Mouse (Mus musculus) 3134 (cell line): ENCODE measurements around the gene Numb.
"Not testable (repeated sequence)": the region's sequence is repeated elsewhere in the genome, so short reads cannot be mapped to it uniquely, and the experiment has no call there.

Experiments used
- DNase-seq: peaks from one replicate; pipeline ENCODE4 v3.0.0-alpha.2; 2011; ENCODE audit warnings: low spot score; ENCODE audit not compliant: insufficient read length; ENCODE audit errors: extremely low read depth

Gene Numb

DNA sequence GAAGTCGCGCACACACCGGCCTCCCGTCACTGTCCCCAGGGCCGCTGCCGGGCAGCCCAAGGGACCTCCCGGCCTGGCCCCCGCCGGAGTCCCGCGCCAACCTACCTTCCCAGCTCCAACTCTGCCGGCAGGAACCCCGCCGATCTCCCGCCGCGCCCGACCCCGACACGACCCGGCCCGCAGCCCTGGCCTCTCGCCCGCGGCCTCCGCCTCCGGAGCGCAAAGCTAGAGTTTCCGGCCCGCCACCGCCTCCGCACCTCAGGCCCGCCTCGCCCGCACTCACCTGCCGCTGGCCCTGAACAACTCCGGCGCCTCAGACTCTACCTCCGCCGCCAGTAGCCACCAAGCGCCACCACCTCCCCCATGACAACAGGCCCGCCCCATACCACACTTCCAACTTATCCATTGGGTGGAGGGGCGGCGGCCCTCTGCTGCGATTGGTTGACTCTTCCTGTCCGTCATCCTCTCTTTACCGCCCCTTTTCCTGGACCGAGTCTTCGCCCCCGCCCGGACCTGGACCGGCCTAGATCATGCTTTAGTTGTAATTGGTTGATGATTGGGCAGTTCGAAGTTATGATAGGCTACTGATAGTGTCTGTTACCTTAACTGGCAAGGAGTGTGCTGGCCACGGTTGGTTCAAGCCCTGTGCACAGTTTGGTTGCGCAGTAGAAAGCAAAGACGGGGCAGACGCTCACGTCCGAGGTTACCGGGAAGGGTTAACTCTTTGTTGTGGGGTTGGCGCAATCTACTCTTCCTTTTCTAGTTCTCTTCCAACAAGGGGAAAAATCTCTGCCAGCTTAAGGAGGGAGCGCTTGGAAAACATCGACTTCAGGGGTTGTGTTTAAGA lies at the start of gene Numb:
TSS of gene Numb (minus strand) at position 400 of the 847 bp plus-strand sequence.
- peak; percentile 95 for DNase-seq

DNA sequence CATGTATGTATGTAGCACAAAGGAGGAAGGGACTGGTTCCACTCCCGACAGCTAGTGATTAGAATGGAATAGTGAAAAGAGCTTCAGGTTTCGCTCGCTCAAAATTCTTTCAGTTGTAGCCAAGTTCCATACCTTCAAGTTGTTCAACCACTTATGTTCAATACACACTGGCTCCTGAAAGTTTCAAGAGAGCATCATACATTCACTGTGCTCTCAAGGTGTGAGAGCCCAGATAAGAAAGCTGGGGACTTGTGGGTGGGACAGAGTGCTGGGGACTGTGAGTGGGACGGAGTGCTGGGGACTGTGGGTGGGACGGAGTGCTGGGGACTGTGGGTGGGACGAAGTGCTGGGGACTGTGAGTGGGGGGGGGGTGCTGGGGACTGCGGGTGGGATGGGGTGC lies 43.5 kb upstream of the Numb start:
- DNase-seq: no peak

DNA sequence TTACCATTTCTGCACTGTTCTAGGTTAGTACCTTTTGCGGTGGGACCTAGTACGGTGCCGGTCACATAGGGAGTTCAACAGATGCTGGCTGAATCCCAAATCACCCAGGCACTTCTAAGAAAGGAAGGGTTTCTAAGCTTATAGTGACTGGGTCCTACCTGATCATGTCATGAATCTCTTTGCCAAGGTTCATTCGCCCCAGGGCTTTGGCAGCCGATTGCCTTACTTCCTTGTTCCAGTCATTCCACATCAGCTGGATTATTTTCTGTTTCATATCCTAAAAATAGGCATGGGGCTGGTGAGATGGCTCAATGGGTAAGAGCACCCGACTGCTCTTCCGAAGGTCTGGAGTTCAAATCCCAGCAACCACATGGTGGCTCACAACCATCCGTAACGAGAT lies 36.5 kb upstream of the Numb start:
- no peak for DNase-seq

DNA sequence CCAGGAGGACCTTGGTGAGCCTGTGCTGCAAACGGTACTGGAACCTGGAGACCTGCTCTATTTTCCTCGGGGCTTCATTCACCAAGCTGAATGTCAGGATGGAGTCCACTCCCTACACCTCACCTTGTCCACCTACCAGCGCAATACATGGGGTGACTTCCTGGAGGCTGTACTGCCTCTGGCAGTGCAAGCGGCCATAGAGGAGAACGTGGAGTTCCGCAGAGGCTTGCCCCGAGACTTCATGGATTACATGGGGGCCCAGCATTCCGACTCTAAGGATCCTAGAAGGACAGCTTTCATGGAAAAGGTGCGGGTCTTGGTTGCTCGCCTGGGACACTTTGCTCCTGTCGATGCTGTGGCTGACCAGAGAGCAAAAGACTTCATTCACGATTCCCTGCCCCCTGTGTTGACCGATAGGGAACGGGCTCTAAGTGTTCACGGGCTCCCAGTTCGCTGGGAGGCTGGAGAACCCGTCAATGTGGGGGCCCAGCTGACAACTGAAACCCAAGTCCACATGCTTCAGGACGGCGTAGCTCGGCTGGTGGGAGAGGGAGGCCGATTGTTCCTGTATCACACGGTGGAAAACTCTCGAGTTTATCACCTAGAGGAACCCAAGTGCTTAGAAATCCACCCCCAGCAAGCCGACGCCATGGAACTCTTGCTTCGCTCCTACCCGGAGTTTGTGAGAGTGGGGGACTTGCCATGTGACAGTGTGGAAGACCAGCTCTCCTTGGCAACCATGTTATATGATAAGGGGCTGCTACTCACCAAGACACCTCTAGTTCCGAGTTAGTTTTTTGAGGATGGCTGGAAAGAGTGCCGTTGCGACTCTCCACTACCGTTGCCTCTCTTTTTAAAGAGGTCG lies 30.2 kb upstream of the Numb start:
- no peak for DNase-seq

DNA sequence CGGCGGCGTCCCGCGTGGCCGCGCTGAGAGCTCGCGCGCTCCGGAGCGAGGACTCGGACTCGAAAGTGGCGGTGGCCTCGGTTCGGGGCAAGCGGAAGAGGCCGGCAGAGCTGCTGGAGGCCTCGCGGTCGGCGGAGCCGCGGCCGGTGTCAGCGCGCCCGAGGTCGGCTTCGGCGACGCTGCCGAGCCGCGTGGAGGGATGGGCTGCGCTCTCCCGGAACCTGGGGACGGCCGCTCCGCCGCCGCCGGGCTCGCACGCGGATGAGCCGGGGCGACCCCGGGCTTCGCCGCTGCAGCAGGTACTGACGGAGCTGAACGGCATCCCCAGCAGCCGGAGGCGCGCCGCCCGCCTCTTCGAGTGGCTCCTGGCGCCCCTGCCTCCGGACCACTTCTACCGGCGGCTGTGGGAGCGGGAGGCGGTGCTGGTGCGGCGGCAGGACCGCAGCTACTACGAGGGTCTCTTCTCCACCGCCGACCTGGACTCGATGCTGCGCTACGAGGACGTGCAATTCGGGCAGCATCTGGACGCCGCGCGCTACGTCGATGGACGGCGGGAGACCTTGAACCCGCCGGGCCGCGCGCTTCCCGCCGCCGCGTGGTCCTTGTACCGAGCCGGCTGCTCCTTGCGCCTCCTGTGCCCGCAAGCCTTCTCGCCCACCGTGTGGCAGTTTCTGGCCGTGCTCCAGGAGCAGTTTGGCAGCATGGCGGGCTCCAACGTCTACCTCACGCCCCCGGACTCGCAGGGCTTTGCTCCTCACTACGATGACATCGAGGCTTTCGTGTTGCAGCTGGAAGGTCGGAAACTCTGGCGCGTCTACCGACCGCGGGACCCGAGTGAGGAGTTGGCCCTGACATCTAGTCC lies 29.3 kb upstream of the Numb start:
- peak; percentile 31 for DNase-seq

DNA sequence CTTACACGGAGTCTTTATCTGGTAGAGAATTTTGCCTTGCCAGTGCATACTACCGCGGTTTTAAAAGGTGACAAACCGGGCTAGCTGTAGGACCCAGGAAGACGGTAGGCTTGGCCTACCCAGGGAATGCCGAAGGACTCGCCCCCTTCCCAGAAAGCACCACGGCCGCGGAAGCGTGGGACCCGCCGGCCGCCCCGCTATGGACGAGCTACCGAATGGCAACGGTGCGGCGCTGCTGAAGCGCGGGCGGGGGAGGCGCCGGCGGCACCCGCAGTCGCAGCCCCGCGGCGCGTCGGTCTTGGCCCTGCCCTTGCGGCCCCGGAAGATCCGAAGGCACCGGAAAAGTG lies 28.7 kb upstream of the Numb start, which contains the start of gene Riox1:
TSS of gene Riox1 (plus strand) at position 116 of the 347 bp plus-strand sequence.
- peak; percentile 74 for DNase-seq

DNA sequence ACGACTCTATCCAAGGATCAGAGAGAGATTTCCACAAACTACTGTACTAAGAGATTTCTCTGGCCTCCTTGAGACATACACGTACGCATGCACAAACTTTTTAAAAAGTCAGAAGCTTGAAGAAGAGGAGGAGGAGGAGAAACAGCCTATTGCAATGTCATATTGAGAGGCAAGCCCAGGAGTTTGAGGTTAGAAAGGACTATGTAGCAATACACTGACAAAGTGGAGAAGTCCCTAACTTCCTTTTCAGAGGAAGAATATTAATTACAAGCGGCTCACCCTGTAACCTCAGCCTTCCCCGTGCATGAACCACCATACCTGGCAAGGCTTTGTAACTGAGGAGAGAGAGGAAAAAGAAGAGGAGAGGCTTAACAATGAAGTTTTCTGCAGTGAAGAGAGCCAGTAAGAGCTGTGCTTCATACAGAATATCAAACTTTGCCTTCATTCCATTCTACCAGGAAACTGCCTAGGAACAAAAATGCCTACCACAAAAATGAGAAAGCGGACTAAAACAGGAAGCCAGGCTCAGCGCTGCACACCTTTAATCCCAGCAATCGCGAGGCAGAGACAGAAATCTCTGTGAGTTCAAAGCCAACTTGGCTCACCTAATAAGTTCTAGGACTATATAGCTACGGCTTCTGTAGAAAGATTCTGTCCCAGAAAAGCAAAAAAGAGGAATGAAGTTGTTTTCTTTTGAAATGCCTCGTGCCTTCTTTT lies 28.2 kb upstream of the Numb start:
- no peak for DNase-seq

DNA sequence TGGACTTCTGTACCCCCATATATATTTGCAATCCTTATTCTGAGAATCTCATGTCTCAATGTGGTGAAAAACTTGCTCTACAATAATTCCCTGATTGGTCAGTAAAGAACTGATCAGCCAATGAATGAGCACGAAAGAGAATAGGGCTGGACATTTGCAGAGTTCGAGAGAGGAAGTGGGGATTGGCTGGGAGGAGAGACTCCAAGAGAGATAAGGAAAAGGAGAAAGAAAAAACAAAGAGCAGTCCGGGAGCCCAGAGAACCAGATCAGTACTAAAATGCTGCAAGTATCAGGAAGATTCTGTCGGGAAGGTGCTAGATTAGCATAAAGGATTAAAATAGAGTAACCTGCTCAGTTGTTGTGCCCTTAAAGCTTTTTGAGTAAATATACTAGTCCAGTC lies 27.3 kb upstream of the Numb start:
- DNase-seq: no peak

DNA sequence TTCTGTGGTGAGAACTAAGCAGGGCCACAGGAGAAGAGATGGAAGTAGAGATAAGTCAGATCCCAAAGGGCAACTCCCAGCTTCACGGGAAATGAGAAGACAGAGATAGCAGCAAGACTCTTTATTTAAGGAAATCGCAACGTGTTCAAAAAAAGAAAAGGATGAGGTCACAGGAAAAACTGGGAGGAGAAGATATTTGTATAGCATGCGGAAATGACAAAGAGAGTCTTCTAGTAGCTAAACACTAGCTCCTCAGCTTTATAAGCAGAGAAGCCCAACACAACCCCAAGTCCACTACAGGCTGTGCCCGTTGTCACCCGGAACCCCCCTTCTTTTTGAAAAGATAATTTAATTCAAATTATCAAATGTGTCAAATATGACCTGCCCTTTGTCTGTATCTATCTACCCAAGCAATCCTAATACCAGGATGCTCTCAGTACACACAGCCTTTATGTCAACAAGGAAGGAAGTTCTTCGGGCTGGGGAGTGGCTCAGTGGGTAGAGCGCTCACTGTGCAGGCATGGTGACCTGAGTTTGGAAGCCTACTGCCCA lies 25.6 kb upstream of the Numb start:
- no peak for DNase-seq

DNA sequence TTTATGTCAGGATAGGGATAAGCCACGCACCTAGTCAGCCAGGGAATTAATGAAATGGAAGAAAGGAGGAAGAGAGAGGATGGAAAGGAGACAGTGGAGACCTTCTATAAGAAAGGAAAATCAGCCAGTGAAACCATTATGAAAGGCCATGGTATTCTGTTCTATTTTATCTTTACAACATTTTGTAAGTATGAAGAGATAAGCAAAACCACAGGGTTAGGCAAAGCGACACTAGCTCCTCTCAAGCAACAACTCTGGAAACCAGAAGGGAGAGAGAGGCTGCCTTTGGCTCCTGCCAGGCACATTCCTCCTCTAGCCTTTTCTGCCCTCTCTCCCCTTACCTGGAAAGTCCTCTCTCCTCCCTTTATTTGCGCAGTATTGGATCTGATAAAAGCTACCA lies 20.2 kb upstream of the Numb start:
- DNase-seq: no peak

DNA sequence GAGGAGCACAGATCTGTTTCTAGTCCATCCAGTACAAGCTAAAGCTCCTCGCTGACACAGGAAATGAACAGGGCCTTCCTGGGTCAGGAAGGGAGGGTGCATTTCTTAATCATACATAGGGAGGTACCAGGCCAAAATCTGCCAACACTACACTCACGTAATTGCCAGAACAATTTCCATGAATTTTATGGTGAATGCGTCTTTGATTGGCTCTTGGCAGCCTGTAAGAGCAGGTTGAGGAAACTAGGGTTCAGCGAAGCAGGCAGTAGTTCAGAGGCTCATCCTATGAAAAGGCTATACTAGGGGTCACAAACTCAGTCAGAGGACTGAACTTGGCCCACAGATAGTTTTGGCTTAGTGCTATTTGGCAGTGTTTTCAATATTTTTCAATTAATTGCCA lies 18.3 kb upstream of the Numb start:
- no peak for DNase-seq

DNA sequence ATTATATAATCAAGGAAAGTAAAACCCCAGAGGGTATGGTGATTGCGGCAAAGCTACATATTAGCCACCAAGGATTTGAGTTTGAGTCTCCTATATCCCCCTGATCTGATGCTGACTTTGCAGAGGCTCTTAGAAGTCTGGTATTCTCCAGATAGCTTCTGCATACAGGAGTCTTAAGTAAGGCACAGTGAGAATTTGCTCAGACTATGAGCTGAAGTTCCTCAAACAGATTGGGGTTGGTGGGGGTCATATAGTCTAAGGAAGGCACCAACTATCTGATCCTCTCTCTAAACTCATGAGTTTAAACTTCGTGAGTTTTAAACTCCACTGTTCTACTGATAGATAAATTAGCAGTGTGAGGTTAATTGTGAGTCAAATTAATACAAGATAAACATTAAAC lies 17.6 kb upstream of the Numb start:
- no peak for DNase-seq

DNA sequence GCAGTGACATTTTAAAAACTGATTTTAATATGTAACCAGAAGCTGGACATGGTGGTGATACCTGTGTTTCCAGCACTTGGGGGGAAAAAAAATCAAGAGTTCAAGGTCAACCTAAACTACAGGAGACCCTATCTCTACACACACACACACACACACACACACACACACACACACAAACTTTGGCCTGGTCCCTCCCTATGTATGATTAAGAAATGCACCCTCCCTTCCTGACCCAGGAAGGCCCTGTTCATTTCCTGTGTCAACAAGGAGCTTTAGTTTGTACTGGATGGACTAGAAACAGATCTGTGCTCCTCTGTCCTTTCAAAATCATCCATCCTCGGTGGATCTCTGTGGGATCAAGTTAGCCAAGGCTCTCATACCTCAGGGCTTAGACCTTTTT lies 16.9 kb upstream of the Numb start:
- not testable (repeated sequence) for DNase-seq

DNA sequence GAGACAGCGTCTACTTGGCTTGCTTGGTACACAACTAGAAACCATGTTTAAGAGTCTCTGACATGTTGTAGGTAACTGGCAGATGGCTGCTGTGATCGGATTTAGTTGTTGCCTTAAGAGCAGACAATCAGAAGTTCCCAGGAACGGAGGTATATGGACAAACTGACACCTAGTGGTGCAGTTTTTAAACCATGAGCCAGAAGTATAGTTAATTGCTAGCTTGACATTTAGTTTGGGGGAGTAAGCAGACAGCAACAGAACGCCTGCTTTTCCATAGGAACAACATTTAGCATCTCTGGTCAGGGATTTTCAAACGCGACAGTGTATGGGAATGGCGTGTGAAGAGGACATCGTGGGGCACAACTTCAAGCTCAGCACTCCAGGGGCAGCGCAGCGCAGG lies 15.9 kb upstream of the Numb start:
- no peak for DNase-seq

DNA sequence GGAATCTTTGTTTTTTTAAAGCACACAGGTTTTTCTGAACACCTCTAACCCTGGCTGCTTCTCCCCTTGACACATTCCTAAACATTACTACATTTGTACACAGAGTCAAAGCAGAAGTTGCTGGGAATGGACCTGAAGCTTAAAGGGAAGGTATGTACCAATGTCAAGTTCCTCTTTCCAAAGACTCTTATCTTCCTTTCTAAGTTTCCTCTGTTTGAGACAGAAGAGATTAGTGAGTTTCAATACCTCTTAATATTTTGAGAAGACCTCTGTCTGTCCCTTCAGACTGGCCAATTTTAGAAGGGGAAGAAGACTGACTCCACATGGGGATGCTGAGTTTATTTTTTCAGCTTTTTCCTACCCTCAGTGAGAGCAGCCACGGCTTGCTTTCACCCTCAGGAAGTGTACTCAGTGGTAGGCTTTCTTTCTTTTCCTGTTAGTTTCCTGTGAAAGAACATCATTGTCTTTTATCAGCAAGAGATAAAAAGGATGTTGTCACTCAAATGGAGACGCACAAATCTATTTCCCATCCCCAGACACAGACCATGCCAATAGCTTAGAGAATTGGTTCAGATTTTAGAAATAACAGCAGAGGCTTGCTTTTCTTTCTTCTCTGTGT lies 7.6 kb upstream of the Numb start:
- DNase-seq: no peak

DNA sequence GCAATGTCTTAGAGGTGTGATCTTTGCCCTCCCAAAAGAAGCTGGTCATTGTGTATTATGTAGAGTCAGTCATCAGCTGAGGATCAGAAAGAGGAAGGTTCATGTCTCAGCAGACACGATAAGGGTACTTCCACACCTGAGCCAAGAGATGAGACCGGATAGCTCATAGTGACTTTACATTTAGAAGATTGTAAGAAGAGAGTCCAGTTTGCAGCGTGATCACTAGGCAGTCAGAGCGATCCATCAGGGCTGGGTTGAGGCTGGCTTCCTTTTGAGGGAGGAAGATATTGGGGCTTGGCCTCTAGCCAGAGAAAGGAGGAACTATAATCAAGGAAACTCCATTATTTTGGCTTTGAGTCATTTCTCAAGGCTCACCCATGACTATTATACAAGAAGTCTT lies 6.0 kb upstream of the Numb start:
- no peak for DNase-seq

DNA sequence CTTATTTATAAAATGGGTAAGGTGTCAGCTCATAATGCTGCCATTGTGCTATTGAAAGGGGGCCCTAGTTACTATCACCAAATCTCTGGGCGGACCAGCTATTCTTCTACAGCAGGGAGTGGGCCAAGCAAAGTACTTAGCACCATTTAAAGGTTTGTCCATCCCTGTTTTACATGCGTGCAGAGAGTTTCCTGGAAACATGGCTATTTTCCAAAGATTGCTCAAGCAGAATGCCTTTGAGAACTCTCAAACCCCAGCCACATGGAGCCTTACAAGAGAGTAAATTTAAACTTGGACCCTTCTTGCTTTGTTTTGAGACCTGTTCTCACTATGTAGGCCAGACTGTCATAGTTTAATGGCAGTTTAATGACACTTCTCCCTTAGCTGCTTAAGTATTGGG lies 4.3 kb upstream of the Numb start:
- no peak for DNase-seq

DNA sequence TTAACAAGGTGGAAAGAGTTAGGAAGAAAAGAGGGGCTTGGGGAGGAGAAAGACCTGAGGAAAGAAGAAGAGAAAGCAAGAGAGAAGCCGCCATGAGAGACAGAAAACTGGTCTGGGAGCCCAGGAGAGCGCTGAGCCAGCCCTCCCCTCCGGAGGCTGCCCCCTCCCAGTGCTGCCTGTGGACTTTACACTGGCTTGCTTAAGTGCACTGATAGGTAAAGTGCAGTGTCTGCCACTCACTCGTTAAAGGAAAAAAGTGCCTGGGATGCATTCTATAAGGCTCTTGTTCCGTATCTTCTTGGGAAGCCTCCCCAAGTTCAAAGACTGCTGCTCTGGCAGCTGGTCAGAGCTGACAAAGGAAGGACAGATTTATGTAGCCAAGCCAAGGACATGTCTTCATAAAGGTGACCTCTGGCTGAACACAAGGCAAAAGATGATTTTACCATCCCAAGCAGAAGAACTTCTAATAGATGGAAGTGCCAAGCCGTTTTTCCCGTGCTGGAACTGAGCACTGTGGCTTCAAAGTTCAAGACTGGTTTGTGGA lies 3.5 kb upstream of the Numb start:
- no peak for DNase-seq

DNA sequence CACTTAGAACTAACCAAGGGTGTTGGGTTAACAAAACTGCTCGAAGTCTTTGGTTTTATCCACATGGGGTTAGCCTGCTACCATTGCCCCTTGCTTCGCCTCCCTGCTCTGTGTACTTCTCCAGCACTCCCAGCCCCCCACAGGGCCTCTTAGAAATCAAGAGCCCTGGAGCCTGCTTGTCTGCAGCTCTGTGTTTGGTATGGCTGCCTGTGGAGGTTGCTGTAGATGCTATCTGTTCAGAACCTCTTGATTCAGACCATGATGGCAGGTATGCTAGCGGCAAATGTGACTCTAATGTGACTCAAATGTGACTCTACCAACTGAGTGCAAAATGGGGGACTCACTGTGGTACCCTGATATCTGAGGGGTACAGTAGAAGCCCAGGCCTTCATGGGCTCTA lies 2.6 kb upstream of the Numb start:
- no peak for DNase-seq
